Mouse (Mus musculus) MEL (cell line): ENCODE data around the gene Glt28d2. TPM values are rescaled to one million over a fixed set of nuclear protein-coding genes. Genes with fewer than 3 reads are reported as not detected.

Source experiments
- DNase-seq: peaks from one replicate; pipeline ENCODE4 v3.0.0; 2011; ENCODE audit warnings: low read depth, low spot score
- H3K27ac ChIP-seq: 2 replicates; pipeline ENCODE4 v1.5.1; 2012; ENCODE audit warnings: low read depth, mild to moderate bottlenecking, control low read depth, low read length, moderate library complexity; ENCODE audit not compliant: control insufficient read depth
- H3K27me3 ChIP-seq, 2 experiments: fragments of 150-350 bp in 1 of 2; sonication (generic) in 1 of 2; 2 replicates each; pipeline ENCODE4 v1.6.1; 2012; ENCODE audit warnings: low read length in 2 of 2, mild to moderate bottlenecking in 2 of 2, improper control_type of control experiment in 1 of 2, moderate library complexity in 1 of 2; ENCODE audit not compliant: insufficient read depth in 2 of 2, control insufficient read depth in 1 of 2
- H3K36me3 ChIP-seq, 2 experiments: 2 replicates each; pipeline ENCODE4 v1.6.1; 2012 to 2014; ENCODE audit warnings: low read length in 2 of 2, improper control_type of control experiment in 1 of 2, inconsistent platforms in 1 of 2, mild to moderate bottlenecking in 1 of 2; ENCODE audit not compliant: insufficient read depth in 2 of 2, control insufficient read depth in 1 of 2
- H3K4me1 ChIP-seq, 2 experiments: fragments of 150-350 bp in 1 of 2; sonication (generic) in 1 of 2; 2 replicates each; pipeline ENCODE4 v1.6.1; 2012; ENCODE audit warnings: low read length in 2 of 2, improper control_type of control experiment in 1 of 2, mild to moderate bottlenecking in 1 of 2; ENCODE audit not compliant: insufficient read depth in 2 of 2, control insufficient read depth in 1 of 2
- H3K4me3 ChIP-seq, 2 experiments: fragments of 150-350 bp in 1 of 2; sonication (generic) in 1 of 2; 2 replicates each; pipeline ENCODE4 v1.5.1; 2012; ENCODE audit warnings: low read depth in 2 of 2, low read length in 2 of 2, mild to moderate bottlenecking in 2 of 2, moderate library complexity in 2 of 2, control low read depth in 1 of 2, improper control_type of control experiment in 1 of 2; ENCODE audit not compliant: control insufficient read depth in 1 of 2, insufficient read depth in 1 of 2
- H3K79me2 ChIP-seq: 2 replicates; pipeline ENCODE4 v1.6.1; 2012; ENCODE audit warnings: mild to moderate bottlenecking, low read length, moderate library complexity; ENCODE audit not compliant: control insufficient read depth, poor library complexity, insufficient read depth
- H3K9ac ChIP-seq: 2 replicates; pipeline ENCODE4 v1.6.1; 2012; ENCODE audit warnings: low read depth, mild to moderate bottlenecking, control low read depth, low read length, moderate library complexity; ENCODE audit not compliant: control insufficient read depth, poor library complexity, severe bottlenecking
- H3K9me3 ChIP-seq: fragments of 150-350 bp; sonication (generic); replicated peaks from 2 replicates; pipeline ENCODE4 v1.6.1; 2012; ENCODE audit warnings: mild to moderate bottlenecking, low read length, improper control_type of control experiment, moderate library complexity; ENCODE audit not compliant: insufficient read depth
- BHLHE40 ChIP-seq: IDR thresholded peaks from 2 replicates; pipeline ENCODE4 v1.6.1; 2012; ENCODE audit warnings: low read depth, mild to moderate bottlenecking, inconsistent platforms, low read length, improper control_type of control experiment, borderline replicate concordance
- CHD1 ChIP-seq: IDR thresholded peaks from 2 replicates; pipeline ENCODE4 v1.6.1; 2012; ENCODE audit warnings: low read depth, mild to moderate bottlenecking, inconsistent platforms, low read length, improper control_type of control experiment
- CHD2 ChIP-seq: IDR thresholded peaks from 2 replicates; pipeline ENCODE4 v1.6.1; 2011; ENCODE audit warnings: low read length, improper control_type of control experiment
- CTCF ChIP-seq, 3 experiments: IDR thresholded peaks in 2 of 3; conservative IDR thresholded peaks in 1 of 3; 2 replicates each; pipeline ENCODE4 v1.5.1; 2011 to 2012; ENCODE audit warnings: low read length in 3 of 3, low read depth in 2 of 3, mild to moderate bottlenecking in 2 of 3, improper control_type of control experiment in 1 of 3, inconsistent platforms in 1 of 3, mixed read lengths in 1 of 3, moderate library complexity in 1 of 3; ENCODE audit not compliant: control insufficient read depth in 1 of 3, insufficient read depth in 1 of 3, poor library complexity in 1 of 3, severe bottlenecking in 1 of 3
- E2F4 ChIP-seq: IDR thresholded peaks from 2 replicates; pipeline ENCODE4 v1.6.1; 2011; ENCODE audit warnings: low read depth, low read length, improper control_type of control experiment, borderline replicate concordance
- GABPA ChIP-seq: IDR thresholded peaks from 2 replicates; pipeline ENCODE4 v1.6.1; 2012; ENCODE audit warnings: low read depth, mild to moderate bottlenecking, inconsistent platforms, low read length, improper control_type of control experiment, moderate library complexity
- GATA1 ChIP-seq: IDR thresholded peaks from 2 replicates; pipeline ENCODE4 v1.6.1; 2011; ENCODE audit warnings: low read depth, low read length, improper control_type of control experiment
- JUND ChIP-seq: IDR thresholded peaks from 2 replicates; pipeline ENCODE4 v1.6.1; 2011; ENCODE audit warnings: low read depth, mild to moderate bottlenecking, improper control_type of control experiment, low read length
- KAT2A ChIP-seq: conservative IDR thresholded peaks from 2 replicates; pipeline ENCODE4 v1.6.1; 2012; ENCODE audit warnings: low read depth, low read length, improper control_type of control experiment, inconsistent platforms
- MAX ChIP-seq: IDR thresholded peaks from 2 replicates; pipeline ENCODE4 v1.6.1; 2011; ENCODE audit warnings: low read length, improper control_type of control experiment
- MEF2A ChIP-seq: IDR thresholded peaks from 2 replicates; pipeline ENCODE4 v1.6.1; 2014; ENCODE audit warnings: low read depth, mild to moderate bottlenecking, inconsistent platforms, low read length, improper control_type of control experiment; ENCODE audit not compliant: poor library complexity, insufficient replicate concordance, severe bottlenecking; ENCODE audit errors: extremely low read depth
- MXI1 ChIP-seq: IDR thresholded peaks from 2 replicates; pipeline ENCODE4 v1.6.1; 2011; ENCODE audit warnings: mild to moderate bottlenecking, low read depth, low read length, improper control_type of control experiment
- MYB ChIP-seq: IDR thresholded peaks from 2 replicates; pipeline ENCODE4 v1.6.1; 2011; ENCODE audit warnings: mild to moderate bottlenecking, low read depth, low read length, improper control_type of control experiment
- NRF1 ChIP-seq: IDR thresholded peaks from 2 replicates; pipeline ENCODE4 v1.6.1; 2014; ENCODE audit warnings: low read depth, mild to moderate bottlenecking, inconsistent platforms, low read length, improper control_type of control experiment, moderate library complexity; ENCODE audit not compliant: poor library complexity, insufficient read depth, severe bottlenecking
- POLR2AphosphoS5 ChIP-seq: IDR thresholded peaks from 2 replicates; pipeline ENCODE4 v1.6.1; 2012; ENCODE audit warnings: low read depth, borderline replicate concordance, mild to moderate bottlenecking, inconsistent platforms, low read length, moderate library complexity, mixed read lengths
- RAD21 ChIP-seq: IDR thresholded peaks from 2 replicates; pipeline ENCODE4 v1.6.1; 2011; ENCODE audit warnings: mild to moderate bottlenecking, low read depth, low read length, improper control_type of control experiment
- SIN3A ChIP-seq: IDR thresholded peaks from 2 replicates; pipeline ENCODE4 v1.6.1; 2012; ENCODE audit warnings: low read length, improper control_type of control experiment, inconsistent platforms
- SMC3 ChIP-seq: IDR thresholded peaks from 2 replicates; pipeline ENCODE4 v1.6.1; 2011; ENCODE audit warnings: low read depth, low read length, improper control_type of control experiment
- TBP ChIP-seq: IDR thresholded peaks from 2 replicates; pipeline ENCODE4 v1.8.0; 2011; ENCODE audit warnings: low read depth, low read length, improper control_type of control experiment
- TCF12 ChIP-seq: IDR thresholded peaks from 2 replicates; pipeline ENCODE4 v1.6.1; 2014; ENCODE audit warnings: low read depth, mild to moderate bottlenecking, inconsistent platforms, low read length, improper control_type of control experiment, moderate library complexity
- UBTF ChIP-seq: IDR thresholded peaks from 2 replicates; pipeline ENCODE4 v1.6.1; 2012; ENCODE audit warnings: low read depth, mild to moderate bottlenecking, inconsistent platforms, low read length, improper control_type of control experiment, moderate library complexity, borderline replicate concordance; ENCODE audit not compliant: insufficient read depth
- ZC3H11A ChIP-seq: IDR thresholded peaks from 2 replicates; pipeline ENCODE4 v1.6.1; 2012; ENCODE audit warnings: low read depth, mild to moderate bottlenecking, inconsistent platforms, low read length, improper control_type of control experiment
- ZMIZ1 ChIP-seq: IDR thresholded peaks from 2 replicates; pipeline ENCODE4 v1.6.1; 2012; ENCODE audit warnings: low read depth, mild to moderate bottlenecking, inconsistent platforms, low read length, improper control_type of control experiment, moderate library complexity
- polyA plus RNA-seq, 2 experiments: library from polyadenylated mRNA; stranded (reverse) in 1 of 2; unstranded in 1 of 2; fragments of >175 nt in 1 of 2; fragments of >200 nt in 1 of 2; gene quantifications; 2 replicates each; pipeline versions ENCODE4 v1.2.1 to v1.2.4; 2012; ENCODE audit warnings: low replicate concordance in 2 of 2, low read depth in 1 of 2; ENCODE audit not compliant: insufficient read length in 2 of 2, insufficient read depth in 1 of 2, missing spikeins in 1 of 2
- total RNA-seq: library from RNA; depleted of rRNA; stranded (reverse); fragments of 300-350 nt; gene quantifications from 2 replicates; pipeline ENCODE4 v1.2.3, GENCODE M21; 2012

Glt28d2 gene
- total and polyA plus RNA-seq, 3 experiments, result not detected

DNA sequence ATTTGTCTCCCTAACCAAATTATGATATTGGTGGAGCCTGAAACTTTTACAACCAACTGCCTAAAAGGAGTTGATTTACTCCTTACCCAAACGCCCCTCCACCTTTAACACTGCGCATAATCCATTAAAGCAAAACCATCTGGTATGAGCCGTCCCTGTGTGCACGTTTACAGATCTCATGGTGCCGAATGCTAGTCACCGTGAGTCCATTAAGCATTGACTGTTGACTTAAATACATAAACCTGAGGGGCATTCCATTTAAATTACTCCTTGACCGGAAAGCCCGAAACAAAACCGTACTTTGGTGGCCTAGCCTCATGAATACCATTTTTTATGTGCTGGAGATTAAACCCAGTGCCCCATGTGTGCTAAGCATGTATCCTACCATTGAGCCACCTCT, 40.0 kb upstream of the Glt28d2 start:
- TF ChIP-seq POLR2AphosphoS5 (no peak), BHLHE40 (no peak), ZMIZ1 (no peak), MEF2A (no peak), KAT2A (no peak), TBP (no peak), UBTF (no peak), MAX (no peak), SIN3A (no peak), MYB (no peak), GATA1 (no peak), NRF1 (no peak), JUND (no peak), MXI1 (no peak), CHD1 (no peak), CHD2 (no peak), E2F4 (no peak), TCF12 (no peak)
- Histone ChIP-seq H3K9ac (no peak overlapping the region), H3K27me3 (no peaks in the 10 kb centered on the region), H3K9me3 (no peaks in the 10 kb centered on the region), H3K4me1 (no peaks in the 10 kb centered on the region), H3K36me3 (no peaks in the 10 kb centered on the region), H3K79me2 (no peaks in the 10 kb centered on the region), H3K27ac (no peak overlapping the region), H3K4me3 (no peak overlapping the region)
- no peak for DNase-seq

DNA sequence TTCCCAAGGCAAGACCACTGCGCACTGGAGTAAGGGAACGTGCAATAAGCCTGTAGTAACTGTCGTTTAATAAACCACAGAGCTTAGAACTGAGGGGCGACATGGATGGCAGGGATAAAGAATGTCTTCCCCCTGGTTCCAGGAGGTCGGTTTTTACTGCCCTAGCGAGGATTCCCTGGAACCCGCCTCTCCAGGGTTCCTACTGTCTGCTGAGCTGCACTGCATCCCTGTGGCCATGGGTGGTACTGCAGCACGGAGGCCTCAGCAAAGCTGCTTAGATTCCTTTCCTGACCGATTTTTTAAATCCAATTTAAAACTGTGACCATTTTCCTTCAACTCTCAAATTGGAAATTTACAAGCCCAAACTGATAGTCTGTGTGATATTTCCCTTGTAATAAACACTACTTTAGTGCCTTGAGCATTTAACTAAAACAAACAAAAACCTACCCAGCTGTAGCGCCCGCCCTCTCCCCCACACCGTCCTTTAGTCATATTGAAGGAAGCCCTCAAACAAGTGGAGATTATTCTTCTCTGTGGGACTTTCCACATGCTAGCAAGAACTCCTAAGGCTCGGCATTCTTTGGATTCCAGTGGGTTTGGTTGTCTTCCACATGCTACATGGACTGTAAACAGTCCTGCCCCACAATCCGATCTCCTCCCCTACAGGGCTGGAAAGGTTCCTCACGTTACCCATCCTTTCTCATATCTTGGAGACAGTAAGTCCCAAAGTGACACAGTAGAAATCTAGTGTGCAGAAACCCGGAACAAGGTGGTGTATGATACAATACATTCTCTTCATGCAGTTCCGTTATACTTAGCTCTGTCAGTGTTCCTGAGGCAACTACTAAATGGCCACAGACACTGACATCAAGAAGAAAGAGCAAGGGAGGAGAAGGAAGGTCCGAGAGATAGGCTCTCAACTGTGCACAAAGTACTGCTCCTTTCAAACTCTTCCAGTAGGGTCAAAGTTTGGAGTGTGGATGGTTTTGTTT, 36.9 kb upstream of the Glt28d2 start:
- peak; percentile 69 for DNase-seq
- H3K4me3 ChIP-seq, result no peak overlapping the region
- no peak overlapping the region for H3K9ac ChIP-seq
- no peaks in the 10 kb centered on the region for H3K79me2 ChIP-seq
- TF ChIP-seq RAD21, result peak; percentile 89
- TF ChIP-seq GABPA, result no peak
- TF ChIP-seq ZC3H11A, result peak; percentile 71
- TF ChIP-seq TBP, result no peak
- TF ChIP-seq MEF2A, result no peak
- peak; percentile 82 to 92 (median 91) for TF ChIP-seq CTCF (IDR thresholded peaks at IDR 0.05 in 2 of 3, conservative IDR thresholded peaks at IDR 0.05 in 1 of 3; ENCODE audit: control insufficient read depth in 1 of 3, insufficient read depth in 1 of 3, low read depth in 2 of 3, low read length in 3 of 3, poor library complexity in 1 of 3, severe bottlenecking in 1 of 3)
- TF ChIP-seq KAT2A, result no peak
- peak; percentile 83 for TF ChIP-seq SMC3
- no peaks in the 10 kb centered on the region for H3K9me3 ChIP-seq
- no peak overlapping the region for H3K27ac ChIP-seq
- no peaks in the 10 kb centered on the region for H3K4me1 ChIP-seq
- H3K36me3 ChIP-seq, result no peaks in the 10 kb centered on the region
- H3K27me3 ChIP-seq, result no peaks in the 10 kb centered on the region
